Mouse (Mus musculus): Measurements from ENCODE around the gene Anapc7. TPM values are rescaled to one million over a fixed set of nuclear protein-coding genes. Genes with fewer than 3 reads are reported as not detected.
"Not testable (repeated sequence)": the region's sequence is repeated elsewhere in the genome, so short reads cannot be mapped to it uniquely, and the experiment has no call there.

Gene Anapc7
- polyA plus RNA-seq, 1 experiment from 2014 or later = 32.0 TPM

DNA sequence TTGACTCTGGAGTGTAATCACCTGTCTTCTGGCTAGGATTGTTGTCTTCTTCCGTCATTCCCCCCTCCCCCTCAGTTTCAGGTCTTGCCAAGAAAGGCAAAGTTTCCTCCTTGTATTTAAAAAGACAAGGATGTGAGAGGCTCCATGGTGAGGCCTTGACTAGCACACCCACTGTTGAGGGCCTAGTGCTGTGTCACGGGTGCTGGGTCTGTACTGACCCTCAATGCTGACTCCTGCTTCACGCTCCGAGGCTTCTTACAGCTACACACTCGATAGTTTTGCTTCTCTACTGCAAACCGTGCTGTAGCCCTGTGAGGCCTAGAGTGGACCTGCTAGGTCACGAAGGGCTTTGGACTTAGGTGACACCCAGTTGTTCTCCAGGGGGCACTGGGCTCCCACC lies 30.7 kb downstream of the Anapc7 start:
- Histone ChIP-seq H3K4me2 (no peak overlapping the region), H3K36me3 (peaks cover 57% of the 10 kb centered on the region), H3K4me1 (replicated peaks) (peaks cover 46% of the 10 kb centered on the region), H3K9ac (peak overlapping the region; percentile 9; the same call in 1 of the 2 replicates), H3K27me3 (replicated peaks) (no peaks in the 10 kb centered on the region), H3K4me3 (no peak overlapping the region), H3K9me3 (replicated peaks) (no peaks in the 10 kb centered on the region), H3K27ac (ENCODE audit: poor library complexity, severe bottlenecking) (peak overlapping the region; percentile 65)
- no peak for ATAC-seq (ENCODE audit: insufficient number of reproducible peaks, low FRiP score)
- 68% methylated on average over 7 of the region's 7 CpGs for WGBS

- ATAC-seq (ENCODE audit: insufficient number of reproducible peaks, low FRiP score) = no peak
- 61% methylated on average over 6 of the region's 6 CpGs for WGBS
- Histone ChIP-seq H3K4me3 (no peak overlapping the region), H3K27ac (ENCODE audit: poor library complexity, severe bottlenecking) (peak overlapping the region; percentile 65), H3K4me2 (no peak overlapping the region), H3K9ac (no peak overlapping the region), H3K4me1 (replicated peaks) (peaks cover 46% of the 10 kb centered on the region), H3K27me3 (replicated peaks) (no peaks in the 10 kb centered on the region), H3K9me3 (replicated peaks) (no peaks in the 10 kb centered on the region), H3K36me3 (peaks cover 67% of the 10 kb centered on the region)
These were observed 31.7 kb downstream of the Anapc7 start for GRCm38 (mm10) chr5:122453188-122453587.

DNA sequence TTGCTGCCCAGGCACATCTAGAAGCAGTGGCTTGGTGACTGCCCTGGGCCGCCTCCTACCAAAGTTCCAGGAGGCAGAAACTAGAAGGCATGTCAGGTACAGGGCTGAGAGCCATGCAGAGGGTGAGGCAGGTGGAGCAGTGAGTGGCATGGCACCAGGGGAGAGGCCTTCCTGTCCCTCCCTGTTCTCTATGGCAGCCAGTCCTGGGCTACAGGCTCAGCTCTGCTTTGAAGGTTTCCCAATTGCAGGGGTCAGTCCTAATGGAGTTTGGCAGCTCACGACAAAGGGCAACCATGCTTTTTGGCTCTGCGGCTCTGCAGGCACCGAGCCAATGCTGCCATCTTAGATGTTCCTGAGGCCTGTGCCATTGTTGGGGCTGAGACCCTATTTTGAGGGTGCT lies 32.9 kb downstream of the Anapc7 start:
- H3K4me3 ChIP-seq = no peak overlapping the region
- H3K4me1 ChIP-seq (replicated peaks) = peaks cover 46% of the 10 kb centered on the region
- WGBS = 87% methylated on average over 4 of the region's 4 CpGs
- ATAC-seq (ENCODE audit: insufficient number of reproducible peaks, low FRiP score) = no peak
- H3K9me3 ChIP-seq (replicated peaks) = no peaks in the 10 kb centered on the region
- H3K27me3 ChIP-seq (replicated peaks) = no peaks in the 10 kb centered on the region
- H3K36me3 ChIP-seq = peaks cover 80% of the 10 kb centered on the region
- no peak overlapping the region for H3K4me2 ChIP-seq
- no peak overlapping the region for H3K9ac ChIP-seq
- H3K27ac ChIP-seq (ENCODE audit: poor library complexity, severe bottlenecking) = no peak overlapping the region

DNA sequence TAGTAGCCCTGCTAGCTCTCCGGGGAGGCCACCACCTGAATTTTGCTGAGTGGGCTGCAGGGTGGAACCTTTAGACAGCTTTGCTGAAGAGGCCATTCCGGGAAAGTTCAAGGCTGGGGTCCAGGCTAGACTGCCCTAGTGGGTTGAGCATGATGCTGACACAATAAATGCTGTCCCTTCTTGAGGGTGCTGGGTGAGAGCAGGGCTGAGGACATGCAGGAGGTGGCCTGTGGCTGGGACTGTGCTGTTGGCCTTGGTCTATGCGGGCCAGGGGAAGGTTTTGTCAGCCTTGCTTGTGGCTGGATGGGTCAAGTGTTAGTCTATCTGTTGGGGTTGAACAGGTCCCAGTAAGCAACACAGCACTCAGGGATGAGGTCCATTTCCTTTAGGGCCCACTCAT lies 33.4 kb downstream of the Anapc7 start:
- Histone ChIP-seq H3K4me1 (replicated peaks) (peaks cover 46% of the 10 kb centered on the region), H3K9ac (no peak overlapping the region), H3K36me3 (peaks cover 84% of the 10 kb centered on the region), H3K9me3 (replicated peaks) (no peaks in the 10 kb centered on the region), H3K27me3 (replicated peaks) (no peaks in the 10 kb centered on the region), H3K27ac (ENCODE audit: poor library complexity, severe bottlenecking) (no peak overlapping the region), H3K4me3 (no peak overlapping the region), H3K4me2 (no peak overlapping the region)
- WGBS = 96% methylated on average over 3 of the region's 3 CpGs
- no peak for ATAC-seq (ENCODE audit: insufficient number of reproducible peaks, low FRiP score)

GRCm38 (mm10) chr5:122455584-122455983 lies 34.1 kb downstream of the Anapc7 start:
- H3K4me2 ChIP-seq = no peak overlapping the region
- no peaks in the 10 kb centered on the region for H3K9me3 ChIP-seq (replicated peaks)
- no peak for ATAC-seq (ENCODE audit: insufficient number of reproducible peaks, low FRiP score)
- H3K27me3 ChIP-seq (replicated peaks) = no peaks in the 10 kb centered on the region
- H3K4me3 ChIP-seq = no peak overlapping the region
- H3K9ac ChIP-seq = no peak overlapping the region
- H3K4me1 ChIP-seq (replicated peaks) = peaks cover 46% of the 10 kb centered on the region
- H3K36me3 ChIP-seq = peaks cover 91% of the 10 kb centered on the region
- WGBS = 83% methylated on average over 3 of the region's 3 CpGs
- 0 out of 2 replicates have a peak overlapping the region, but pooled peaks have one; percentile 7 for H3K27ac ChIP-seq (ENCODE audit: poor library complexity, severe bottlenecking)

DNA sequence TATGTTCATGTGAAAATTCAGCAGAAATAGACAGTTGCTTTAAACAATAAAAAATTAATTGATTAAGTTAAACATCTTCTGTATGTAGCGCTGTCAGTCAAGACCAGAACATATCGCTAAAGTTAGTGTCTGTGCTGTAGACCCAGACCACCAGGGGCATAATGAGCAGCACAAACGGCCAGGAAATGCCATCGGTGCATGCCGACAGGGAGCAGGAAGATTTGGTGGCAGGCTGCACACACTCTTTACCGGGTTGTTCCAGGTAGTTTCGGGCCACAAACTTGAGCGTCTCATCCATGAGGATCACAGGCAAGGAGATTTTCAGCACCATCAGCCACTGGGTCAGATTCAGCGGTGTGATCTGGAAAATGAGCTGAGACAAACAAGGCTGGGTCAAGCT lies 35.6 kb downstream of the Anapc7 start:
- not testable (repeated sequence) for H3K9ac ChIP-seq; H3K27ac ChIP-seq (ENCODE audit: poor library complexity, severe bottlenecking); H3K9me3 ChIP-seq (replicated peaks); ATAC-seq (ENCODE audit: insufficient number of reproducible peaks, low FRiP score); H3K27me3 ChIP-seq (replicated peaks); H3K4me3 ChIP-seq; H3K4me2 ChIP-seq
- 76% methylated on average over 9 of the region's 9 CpGs for WGBS
- Histone ChIP-seq H3K36me3 (peaks cover 97% of the 10 kb centered on the region), H3K4me1 (replicated peaks) (peaks cover 32% of the 10 kb centered on the region)

DNA sequence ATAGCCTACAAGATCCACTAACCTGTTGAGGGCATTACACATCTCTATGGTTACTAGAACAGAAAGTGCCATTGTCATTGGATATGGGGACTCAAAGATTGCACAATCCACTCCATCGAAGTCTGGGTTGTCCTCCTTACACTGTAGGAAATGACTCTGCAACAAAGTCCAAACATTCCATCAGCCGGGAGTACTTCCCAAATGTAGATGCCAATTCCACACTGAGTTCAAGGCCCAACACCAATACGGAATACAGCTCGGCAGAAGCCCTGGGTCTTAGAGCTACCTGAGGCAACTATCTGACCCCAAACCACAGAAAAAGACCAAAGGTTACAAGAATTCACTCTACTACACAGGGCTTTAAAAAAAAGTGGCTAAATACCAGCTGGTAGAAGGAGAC lies 36.6 kb downstream of the Anapc7 start:
- Histone ChIP-seq H3K9ac (no peak overlapping the region), H3K4me3 (no peak overlapping the region), H3K36me3 (peaks cover 97% of the 10 kb centered on the region), H3K4me1 (replicated peaks) (peaks cover 22% of the 10 kb centered on the region), H3K9me3 (replicated peaks) (no peaks in the 10 kb centered on the region), H3K4me2 (no peak overlapping the region), H3K27ac (ENCODE audit: poor library complexity, severe bottlenecking) (no peak overlapping the region), H3K27me3 (replicated peaks) (no peaks in the 10 kb centered on the region)
- no peak for ATAC-seq (ENCODE audit: insufficient number of reproducible peaks, low FRiP score)
- WGBS = 85% methylated on average over 4 of the region's 4 CpGs

- Histone ChIP-seq H3K4me3 (no peak overlapping the region), H3K9me3 (replicated peaks) (no peaks in the 10 kb centered on the region), H3K9ac (no peak overlapping the region), H3K36me3 (peaks cover 97% of the 10 kb centered on the region), H3K27ac (ENCODE audit: poor library complexity, severe bottlenecking) (no peak overlapping the region), H3K27me3 (replicated peaks) (no peaks in the 10 kb centered on the region), H3K4me2 (no peak overlapping the region), H3K4me1 (replicated peaks) (peaks cover 10% of the 10 kb centered on the region)
- 90% methylated on average over 5 of the region's 5 CpGs for WGBS
- no peak for ATAC-seq (ENCODE audit: insufficient number of reproducible peaks, low FRiP score)
These were observed 37.8 kb downstream of the Anapc7 start for GRCm38 (mm10) chr5:122459335-122459734.

GRCm38 (mm10) chr5:122460656-122461055 lies 39.2 kb downstream of the Anapc7 start:
- Histone ChIP-seq H3K27ac (ENCODE audit: poor library complexity, severe bottlenecking) (no peak overlapping the region), H3K9ac (no peak overlapping the region), H3K4me1 (replicated peaks) (peaks cover under 1% of the 10 kb centered on the region; the same call in 1 of the 2 replicates), H3K9me3 (replicated peaks) (no peaks in the 10 kb centered on the region), H3K4me2 (no peak overlapping the region), H3K27me3 (replicated peaks) (no peaks in the 10 kb centered on the region), H3K4me3 (no peak overlapping the region), H3K36me3 (peaks cover 95% of the 10 kb centered on the region)
- WGBS = 81% methylated on average over 11 of the region's 11 CpGs
- ATAC-seq (ENCODE audit: insufficient number of reproducible peaks, low FRiP score) = no peak

- H3K4me1 ChIP-seq (replicated peaks) = no peaks in the 10 kb centered on the region
- 84% methylated on average over 9 of the region's 9 CpGs for WGBS
- no peaks in the 10 kb centered on the region for H3K9me3 ChIP-seq (replicated peaks)
- no peak for ATAC-seq (ENCODE audit: insufficient number of reproducible peaks, low FRiP score)
- H3K36me3 ChIP-seq = peaks cover 95% of the 10 kb centered on the region
- H3K27me3 ChIP-seq (replicated peaks) = no peaks in the 10 kb centered on the region
- H3K9ac ChIP-seq = no peak overlapping the region
- H3K4me3 ChIP-seq = no peak overlapping the region
- H3K27ac ChIP-seq (ENCODE audit: poor library complexity, severe bottlenecking) = no peak overlapping the region
- H3K4me2 ChIP-seq = no peak overlapping the region
These were observed 39.9 kb downstream of the Anapc7 start for GRCm38 (mm10) chr5:122461431-122461830.

DNA sequence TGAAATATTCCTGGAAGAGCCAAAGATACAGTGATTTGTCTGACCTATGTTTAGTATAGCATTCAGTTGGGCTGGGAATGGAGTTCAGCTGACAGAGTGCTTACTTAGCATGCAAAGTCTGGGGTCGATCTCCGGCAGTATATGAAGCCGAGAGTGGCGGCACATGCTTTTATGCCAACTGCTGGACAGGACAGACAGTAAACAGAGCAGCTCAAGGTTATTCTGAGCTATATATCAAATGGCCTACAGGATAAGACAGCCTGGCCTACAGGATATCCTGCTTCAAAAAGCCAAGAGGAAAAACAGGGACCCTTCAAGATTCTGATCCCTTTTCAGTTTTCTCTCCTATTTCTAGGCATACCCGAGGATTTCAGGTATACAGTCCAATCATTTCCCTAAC lies 50.2 kb downstream of the Anapc7 start:
- Histone ChIP-seq H3K4me3 (no peak overlapping the region), H3K27ac (ENCODE audit: poor library complexity, severe bottlenecking) (peak overlapping the region; percentile 60), H3K36me3 (peaks cover 88% of the 10 kb centered on the region), H3K9me3 (replicated peaks) (no peaks in the 10 kb centered on the region), H3K27me3 (replicated peaks) (no peaks in the 10 kb centered on the region), H3K9ac (no peak overlapping the region), H3K4me2 (no peak overlapping the region), H3K4me1 (replicated peaks) (peaks cover 49% of the 10 kb centered on the region)
- ATAC-seq (ENCODE audit: insufficient number of reproducible peaks, low FRiP score) = peak; percentile 63; the same call in 1 of the 2 replicates
- 42% methylated on average over 5 of the region's 5 CpGs for WGBS

- Histone ChIP-seq H3K4me3 (no peak overlapping the region), H3K27ac (ENCODE audit: poor library complexity, severe bottlenecking) (no peak overlapping the region), H3K36me3 (peaks cover 80% of the 10 kb centered on the region), H3K4me2 (no peak overlapping the region), H3K9me3 (replicated peaks) (no peaks in the 10 kb centered on the region), H3K27me3 (replicated peaks) (no peaks in the 10 kb centered on the region), H3K9ac (no peak overlapping the region), H3K4me1 (replicated peaks) (peaks cover 50% of the 10 kb centered on the region)
- ATAC-seq (ENCODE audit: insufficient number of reproducible peaks, low FRiP score) = no peak
- 78% methylated on average over 4 of the region's 4 CpGs for WGBS
These were observed 53.3 kb downstream of the Anapc7 start for GRCm38 (mm10) chr5:122474643-122475363.
